Mouse (Mus musculus) stomach, embryonic 14.5 days (tissue): ENCODE data around the gene Abtb2. TPM values are rescaled to one million over a fixed set of nuclear protein-coding genes. Genes with fewer than 3 reads are reported as not detected.

ENCODE experiments used
- ATAC-seq: fragments of 200-750 bp; cut with Nextera tagmentation; 2 replicates; pipeline ENCODE4 v1.8.0; 2017; ENCODE audit warnings: low read depth, moderate TSS enrichment; ENCODE audit not compliant: insufficient number of reproducible peaks, insufficient read depth, low FRiP score
- H3K27ac ChIP-seq: fragments of 300-500 bp; sonication (generic); 2 replicates; pipeline ENCODE4 v1.5.1; 2014; ENCODE audit warnings: mild to moderate bottlenecking, low read length, moderate library complexity, mixed read lengths
- H3K27me3 ChIP-seq: fragments of 300-500 bp; sonication (generic); 2 replicates; pipeline ENCODE4 v1.6.1; 2014; ENCODE audit warnings: low read length, control low read depth, mixed read lengths; ENCODE audit not compliant: control insufficient read depth, insufficient read depth
- H3K36me3 ChIP-seq: fragments of 300-500 bp; sonication (generic); 2 replicates; pipeline ENCODE4 v1.6.1; 2014; ENCODE audit warnings: mild to moderate bottlenecking, control low read depth, low read length, moderate library complexity, mixed read lengths; ENCODE audit not compliant: control insufficient read depth, insufficient read depth
- H3K4me1 ChIP-seq: fragments of 300-500 bp; sonication (generic); 2 replicates; pipeline ENCODE4 v1.6.1; 2014; ENCODE audit warnings: low read length, control low read depth, mixed read lengths; ENCODE audit not compliant: control insufficient read depth, insufficient read depth
- H3K4me2 ChIP-seq: fragments of 300-500 bp; sonication (generic); replicated peaks from 2 replicates; pipeline ENCODE4 v1.6.1; 2014; ENCODE audit warnings: low read depth, low read length, control low read depth
- H3K4me3 ChIP-seq: fragments of 300-500 bp; sonication (generic); 2 replicates; pipeline ENCODE4 v1.5.1; 2014; ENCODE audit warnings: low read depth, low read length, control low read depth
- H3K9ac ChIP-seq: fragments of 300-500 bp; sonication (generic); replicated peaks from 2 replicates; pipeline ENCODE4 v1.6.1; 2014; ENCODE audit warnings: low read depth, mild to moderate bottlenecking, control low read depth, low read length, moderate library complexity, mixed read lengths
- H3K9me3 ChIP-seq: fragments of 300-500 bp; sonication (generic); 2 replicates; pipeline ENCODE4 v1.6.1; 2016; ENCODE audit warnings: low read depth, low read length, control low read depth; ENCODE audit not compliant: control insufficient read depth
- WGBS: fragments of 180-500 bp; shearing (Covaris S2); extraction: QIAGEN DNeasy Blood & Tissue Kit; methylation state at CpG from one replicate; pipeline ENCODE4 v1.1.7; 2014; 5-methylcytosine and 5-hydroxymethylcytosine counted together
- polyA plus RNA-seq: library from polyadenylated mRNA; unstranded; fragments of >200 nt; fragmentation: Nextera tagmentation; extraction: Ambion mirVana; gene quantifications from 2 replicates; pipeline ENCODE4 v1.2.1, GENCODE M21; 2014

The Abtb2 gene
- polyA plus RNA-seq, 1 experiment from 2014 or later = 4.4 TPM

DNA sequence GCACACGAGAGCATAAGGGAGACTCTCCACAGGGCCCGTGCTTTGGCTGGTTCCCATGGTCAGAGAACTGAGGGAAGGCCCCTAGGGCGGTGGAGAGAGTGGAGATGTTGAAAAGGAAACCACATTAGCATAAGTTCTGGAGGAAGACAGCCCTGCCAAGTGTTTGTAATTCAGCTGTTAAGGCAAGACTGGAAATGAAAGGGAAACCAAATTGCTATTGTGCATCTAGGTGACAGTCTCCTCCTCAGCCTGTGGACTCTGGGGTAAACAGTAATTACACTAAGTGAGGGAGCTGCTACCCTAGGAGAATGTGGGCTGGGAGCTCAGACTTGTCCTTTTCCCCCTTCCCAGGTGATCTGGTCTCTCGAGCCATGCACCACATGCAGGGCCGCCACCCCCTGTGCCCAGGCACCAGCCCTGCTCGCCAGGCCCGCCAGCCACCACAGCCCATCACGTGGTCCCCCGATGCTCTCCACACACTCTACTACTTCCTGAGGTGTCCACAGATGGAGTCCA is 116.9 kb downstream of the Abtb2 start:
- Histone ChIP-seq H3K27ac (no peak overlapping the region), H3K27me3 (no peaks in the 10 kb centered on the region), H3K9ac (no peak overlapping the region), H3K36me3 (no peaks in the 10 kb centered on the region), H3K4me3 (no peak overlapping the region), H3K9me3 (no peaks in the 10 kb centered on the region), H3K4me1 (peaks cover 8% of the 10 kb centered on the region; the same call in 1 of the 2 replicates), H3K4me2 (no peak overlapping the region)
- 88% methylated on average over 9 of the region's 9 CpGs for WGBS
- ATAC-seq = no peak

DNA sequence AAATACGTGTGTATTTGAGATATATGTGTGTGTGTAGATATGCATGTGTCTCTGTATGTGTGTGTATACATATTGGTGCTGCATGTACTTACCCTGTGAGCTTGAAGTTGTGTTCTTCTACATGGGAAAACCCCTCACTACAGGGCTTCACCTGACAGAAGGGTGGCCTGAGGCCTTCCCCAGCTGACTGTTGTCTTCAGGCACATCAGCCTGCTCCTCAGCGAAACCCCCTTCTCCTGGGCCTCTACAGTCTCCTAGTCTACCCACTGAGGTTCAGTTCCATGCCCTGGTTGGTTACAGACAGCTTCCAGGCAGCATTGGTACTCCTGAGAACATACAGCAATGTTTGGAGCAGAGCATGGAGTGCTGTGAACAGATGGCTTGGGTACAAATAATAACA is 118.3 kb downstream of the Abtb2 start:
- H3K4me3 ChIP-seq = no peak overlapping the region
- H3K36me3 ChIP-seq = no peaks in the 10 kb centered on the region
- no peaks in the 10 kb centered on the region for H3K9me3 ChIP-seq
- H3K4me2 ChIP-seq = no peak overlapping the region
- no peak for ATAC-seq
- WGBS = 86% methylated on average over 2 of the region's 2 CpGs
- H3K27ac ChIP-seq = no peak overlapping the region
- H3K27me3 ChIP-seq = no peaks in the 10 kb centered on the region
- no peak overlapping the region for H3K9ac ChIP-seq
- peaks cover 8% of the 10 kb centered on the region; the same call in 1 of the 2 replicates for H3K4me1 ChIP-seq

DNA sequence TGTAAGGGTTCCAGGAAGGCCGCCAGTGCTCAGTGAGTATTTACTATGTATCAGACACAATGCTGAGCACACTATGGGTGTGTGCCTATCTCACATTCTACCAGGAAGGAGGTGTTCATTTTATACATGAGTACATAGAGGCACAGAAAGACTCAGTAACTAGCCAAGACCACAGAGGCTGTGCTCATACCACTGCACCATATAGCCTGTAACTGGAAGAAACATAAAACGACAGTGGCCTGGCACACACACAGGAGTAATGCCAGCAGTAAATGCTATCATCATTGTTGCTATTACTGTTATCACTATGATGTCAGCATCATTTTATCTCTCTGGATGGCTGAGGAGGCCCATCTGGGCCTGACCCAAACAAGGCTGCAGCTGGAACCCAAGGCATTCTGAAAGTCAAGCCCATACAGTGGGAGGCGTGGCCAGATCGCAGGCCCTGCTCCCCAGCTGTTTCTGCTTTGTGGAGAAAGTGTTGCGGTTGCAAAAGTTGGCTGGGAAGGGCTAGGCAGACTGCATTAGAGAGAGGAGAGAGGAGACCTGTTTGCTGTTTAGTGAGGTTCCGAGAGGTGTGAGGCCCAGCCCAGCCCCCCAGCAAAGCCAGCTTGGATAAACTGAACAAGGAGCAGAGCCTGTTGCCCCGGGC is 118.9 kb downstream of the Abtb2 start:
- 50% methylated on average over 7 of the region's 7 CpGs for WGBS
- peak; percentile 81 for ATAC-seq
- no peaks in the 10 kb centered on the region for H3K27me3 ChIP-seq
- H3K36me3 ChIP-seq = no peaks in the 10 kb centered on the region
- H3K9me3 ChIP-seq = no peaks in the 10 kb centered on the region
- H3K4me3 ChIP-seq = no peak overlapping the region
- no peak overlapping the region for H3K9ac ChIP-seq
- no peak overlapping the region for H3K27ac ChIP-seq
- no peak overlapping the region for H3K4me2 ChIP-seq
- H3K4me1 ChIP-seq = peaks cover 8% of the 10 kb centered on the region; the same call in 1 of the 2 replicates

- no peak for ATAC-seq
- Histone ChIP-seq H3K4me2 (no peak overlapping the region), H3K9ac (no peak overlapping the region), H3K4me1 (peaks cover 9% of the 10 kb centered on the region; the same call in 1 of the 2 replicates), H3K36me3 (no peaks in the 10 kb centered on the region), H3K27me3 (no peaks in the 10 kb centered on the region), H3K27ac (no peak overlapping the region), H3K9me3 (no peaks in the 10 kb centered on the region), H3K4me3 (no peak overlapping the region)
- WGBS = 78% methylated on average over 4 of the region's 4 CpGs
These were observed 119.5 kb downstream of the Abtb2 start for GRCm38 (mm10) chr2:103685581-103685980.

DNA sequence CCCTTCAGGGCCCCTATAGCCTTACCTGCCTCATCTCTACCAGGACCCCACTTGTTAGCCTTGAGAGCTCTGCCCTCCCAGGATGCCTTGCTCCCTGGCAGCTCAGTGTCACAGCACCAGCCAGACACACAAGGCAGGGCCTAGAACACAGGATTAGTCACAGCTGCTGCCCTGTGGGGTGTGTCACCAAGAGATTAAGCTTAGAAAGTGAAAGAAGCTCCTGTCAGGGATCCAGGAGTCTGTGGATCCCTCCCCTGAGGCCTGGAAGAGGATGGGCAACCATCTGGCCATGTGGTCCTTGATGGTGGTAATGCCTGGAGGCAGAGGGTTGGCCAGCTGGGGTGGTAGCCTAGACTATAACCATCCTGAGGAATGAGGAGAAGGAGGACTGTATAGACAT is 121.0 kb downstream of the Abtb2 start:
- no peaks in the 10 kb centered on the region for H3K27me3 ChIP-seq
- no peak overlapping the region for H3K9ac ChIP-seq
- H3K4me1 ChIP-seq = peaks cover 10% of the 10 kb centered on the region; the same call in 1 of the 2 replicates
- no peak for ATAC-seq
- no peaks in the 10 kb centered on the region for H3K9me3 ChIP-seq
- no peak overlapping the region for H3K27ac ChIP-seq
- H3K36me3 ChIP-seq = no peaks in the 10 kb centered on the region
- H3K4me3 ChIP-seq = no peak overlapping the region
- H3K4me2 ChIP-seq = no peak overlapping the region

DNA sequence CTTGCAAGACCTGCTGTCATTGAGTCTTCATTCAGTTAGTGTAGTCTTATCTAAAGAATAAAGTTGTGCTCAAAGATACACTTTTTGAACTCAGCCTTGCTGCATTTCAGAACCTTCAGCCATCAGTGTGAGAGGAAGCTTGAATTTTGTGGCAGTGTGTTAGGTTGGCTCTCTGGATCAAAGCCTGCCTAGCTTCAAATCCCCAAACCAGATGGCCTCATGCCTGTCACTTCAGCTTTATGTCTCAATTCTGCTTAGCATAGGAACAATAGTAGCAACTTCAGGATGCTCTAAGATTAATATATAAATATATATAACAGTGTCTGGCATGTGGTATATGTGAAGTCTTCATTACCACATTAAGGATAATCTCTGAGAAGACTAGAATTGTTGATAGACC is 121.8 kb downstream of the Abtb2 start:
- H3K4me2 ChIP-seq = no peak overlapping the region
- no peaks in the 10 kb centered on the region for H3K9me3 ChIP-seq
- ATAC-seq = no peak
- no peak overlapping the region for H3K4me3 ChIP-seq
- H3K27ac ChIP-seq = no peak overlapping the region
- H3K9ac ChIP-seq = no peak overlapping the region
- H3K27me3 ChIP-seq = no peaks in the 10 kb centered on the region
- no peaks in the 10 kb centered on the region for H3K36me3 ChIP-seq
- H3K4me1 ChIP-seq = peaks cover 10% of the 10 kb centered on the region; the same call in 1 of the 2 replicates

- WGBS = 67% methylated on average over 6 of the region's 6 CpGs
- no peak for ATAC-seq
- Histone ChIP-seq H3K9ac (no peak overlapping the region), H3K27ac (no peak overlapping the region), H3K36me3 (no peaks in the 10 kb centered on the region), H3K4me2 (no peak overlapping the region), H3K27me3 (no peaks in the 10 kb centered on the region), H3K4me3 (no peak overlapping the region), H3K9me3 (no peaks in the 10 kb centered on the region), H3K4me1 (peaks cover 4% of the 10 kb centered on the region; the same call in 1 of the 2 replicates)
These were observed 124.3 kb downstream of the Abtb2 start for GRCm38 (mm10) chr2:103690425-103690824.

- H3K27me3 ChIP-seq = no peaks in the 10 kb centered on the region
- H3K9ac ChIP-seq = no peak overlapping the region
- 0 out of 2 replicates have a peak, but pooled peaks have one; percentile 23 for ATAC-seq
- H3K4me1 ChIP-seq = 0 out of 2 replicates have a peak, but pooled peaks cover 2% of the 10 kb centered on the region
- H3K36me3 ChIP-seq = no peaks in the 10 kb centered on the region
- H3K4me2 ChIP-seq = no peak overlapping the region
- no peak overlapping the region for H3K4me3 ChIP-seq
- WGBS = 54% methylated on average over 5 of the region's 5 CpGs
- H3K27ac ChIP-seq = no peak overlapping the region
- no peaks in the 10 kb centered on the region for H3K9me3 ChIP-seq
These were observed 124.7 kb downstream of the Abtb2 start for GRCm38 (mm10) chr2:103690828-103691227.

DNA sequence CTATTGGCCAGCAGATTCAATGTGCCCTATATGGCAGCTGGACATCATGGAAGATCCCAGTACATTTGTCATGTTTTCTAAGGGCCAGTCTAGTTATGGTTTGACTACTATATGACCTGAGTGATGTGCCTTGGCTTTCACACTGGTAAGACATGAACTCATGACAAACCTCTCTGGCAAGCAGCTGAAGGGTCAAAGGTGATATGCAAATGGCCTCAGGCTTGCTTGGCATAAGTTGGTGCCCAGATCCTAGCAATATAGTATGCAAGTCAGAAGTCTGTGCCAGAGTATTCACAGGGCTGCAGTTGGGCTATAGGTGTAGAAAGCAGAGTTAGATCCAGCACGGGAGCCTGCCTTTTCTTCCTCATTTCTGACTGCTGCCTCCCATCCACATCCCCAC is 125.2 kb downstream of the Abtb2 start:
- Histone ChIP-seq H3K27me3 (no peaks in the 10 kb centered on the region), H3K9me3 (no peaks in the 10 kb centered on the region), H3K4me1 (0 out of 2 replicates have a peak, but pooled peaks cover 2% of the 10 kb centered on the region), H3K4me3 (no peak overlapping the region), H3K9ac (no peak overlapping the region), H3K27ac (no peak overlapping the region), H3K36me3 (no peaks in the 10 kb centered on the region), H3K4me2 (no peak overlapping the region)
- no peak for ATAC-seq
- WGBS = 76% methylated on average over 1 of the region's 1 CpGs
